Mouse (Mus musculus): ENCODE results near the gene Kcnh1. TPM values are rescaled to one million over a fixed set of nuclear protein-coding genes. Genes with fewer than 3 reads are reported as not detected.

The Kcnh1 gene
- polyA plus RNA-seq, 1 experiment = 0.01 TPM

GRCm38 (mm10) chr1:192356231-192356630 lies 165.7 kb downstream of the Kcnh1 start:
- no peak overlapping the region for H3ac ChIP-seq (ENCODE audit: control insufficient read depth, insufficient read length)
- H3K79me2 ChIP-seq (ENCODE audit: control insufficient read depth, insufficient read depth) = no peaks in the 10 kb centered on the region
- no peaks in the 10 kb centered on the region for H3K36me3 ChIP-seq (ENCODE audit: control insufficient read depth, insufficient read depth)
- H3K4me2 ChIP-seq (ENCODE audit: low read depth) = no peak overlapping the region
- TF ChIP-seq USF1 (IDR thresholded peaks at IDR 0.05; ENCODE audit: low read depth) = no peak
- no peak for TF ChIP-seq MAX (IDR thresholded peaks at IDR 0.05; ENCODE audit: low read depth)
- TF ChIP-seq SRF (IDR thresholded peaks at IDR 0.05; ENCODE audit: control insufficient read depth, insufficient read length, low read depth) = no peak
- no peak for TF ChIP-seq CEBPB (IDR thresholded peaks at IDR 0.05; ENCODE audit: insufficient read depth, poor library complexity, severe bottlenecking)
- TF ChIP-seq TCF3 (IDR thresholded peaks at IDR 0.05; ENCODE audit: insufficient read length, low read depth) = no peak
- TF ChIP-seq E2F4 (IDR thresholded peaks at IDR 0.05; ENCODE audit: insufficient read depth) = no peak
- no peak for TF ChIP-seq MYOG (IDR thresholded peaks at IDR 0.05; ENCODE audit: control insufficient read depth in 1 of 3, insufficient read depth in 1 of 3, insufficient read length in 2 of 3, low read depth in 2 of 3)
- no peak for TF ChIP-seq POLR2AphosphoS2 (IDR thresholded peaks at IDR 0.05; ENCODE audit: insufficient read length, low read depth)
- H3K27me3 ChIP-seq (ENCODE audit: control insufficient read depth, insufficient read depth, insufficient read length) = no peaks in the 10 kb centered on the region
- H3K4me3 ChIP-seq = no peak overlapping the region

GRCm38 (mm10) chr1:192359212-192359611 lies 168.6 kb downstream of the Kcnh1 start:
- Histone ChIP-seq H3ac (ENCODE audit: control insufficient read depth, insufficient read length) (no peak overlapping the region), H3K36me3 (ENCODE audit: control insufficient read depth, insufficient read depth) (no peaks in the 10 kb centered on the region), H3K27me3 (ENCODE audit: control insufficient read depth, insufficient read depth, insufficient read length) (no peaks in the 10 kb centered on the region), H3K4me3 (no peak overlapping the region), H3K79me2 (ENCODE audit: control insufficient read depth, insufficient read depth) (no peaks in the 10 kb centered on the region), H3K4me2 (ENCODE audit: low read depth) (no peak overlapping the region)
- no peak for TF ChIP-seq SRF (IDR thresholded peaks at IDR 0.05; ENCODE audit: control insufficient read depth, insufficient read length, low read depth)
- TF ChIP-seq TCF12 (IDR thresholded peaks at IDR 0.05; ENCODE audit: insufficient read depth, poor library complexity, severe bottlenecking) = no peak
- no peak for TF ChIP-seq E2F4 (IDR thresholded peaks at IDR 0.05; ENCODE audit: insufficient read depth)
- TF ChIP-seq MYOG (IDR thresholded peaks at IDR 0.05; ENCODE audit: control insufficient read depth in 1 of 3, insufficient read depth in 1 of 3, insufficient read length in 2 of 3, low read depth in 2 of 3) = no peak
- TF ChIP-seq USF1 (IDR thresholded peaks at IDR 0.05; ENCODE audit: low read depth) = no peak
- no peak for TF ChIP-seq TCF3 (IDR thresholded peaks at IDR 0.05; ENCODE audit: insufficient read length, low read depth)
- no peak for TF ChIP-seq POLR2A (IDR thresholded peaks at IDR 0.05; ENCODE audit: insufficient read length, low read depth)
- no peak for TF ChIP-seq CEBPB (IDR thresholded peaks at IDR 0.05; ENCODE audit: insufficient read depth, poor library complexity, severe bottlenecking)
- TF ChIP-seq REST (IDR thresholded peaks at IDR 0.05; ENCODE audit: insufficient read depth, insufficient read length) = no peak
- TF ChIP-seq POLR2AphosphoS2 (IDR thresholded peaks at IDR 0.05; ENCODE audit: insufficient read length, low read depth) = no peak
- TF ChIP-seq MYOD1 (IDR thresholded peaks at IDR 0.05; ENCODE audit: control insufficient read depth in 1 of 3, insufficient read length in 2 of 3, low read depth in 2 of 3) = no peak

- Histone ChIP-seq H3K36me3 (ENCODE audit: control insufficient read depth, insufficient read depth) (no peaks in the 10 kb centered on the region), H3ac (ENCODE audit: control insufficient read depth, insufficient read length) (no peak overlapping the region), H3K4me3 (no peak overlapping the region), H3K27me3 (ENCODE audit: control insufficient read depth, insufficient read depth, insufficient read length) (no peaks in the 10 kb centered on the region), H3K4me2 (ENCODE audit: low read depth) (no peak overlapping the region), H3K79me2 (ENCODE audit: control insufficient read depth, insufficient read depth) (no peaks in the 10 kb centered on the region)
- TF ChIP-seq REST (IDR thresholded peaks at IDR 0.05; ENCODE audit: insufficient read depth, insufficient read length) (no peak), MYOD1 (IDR thresholded peaks at IDR 0.05; ENCODE audit: control insufficient read depth in 1 of 3, insufficient read length in 2 of 3, low read depth in 2 of 3) (no peak), POLR2AphosphoS2 (IDR thresholded peaks at IDR 0.05; ENCODE audit: insufficient read length, low read depth) (no peak), MYOG (IDR thresholded peaks at IDR 0.05; ENCODE audit: control insufficient read depth in 1 of 3, insufficient read depth in 1 of 3, insufficient read length in 2 of 3, low read depth in 2 of 3) (no peak)
Observed at GRCm38 (mm10) chr1:192368336-192368735, 177.8 kb downstream of the Kcnh1 start.

- no peak for TF ChIP-seq TCF12 (IDR thresholded peaks at IDR 0.05; ENCODE audit: insufficient read depth, poor library complexity, severe bottlenecking)
- TF ChIP-seq MYOD1 (IDR thresholded peaks at IDR 0.05; ENCODE audit: control insufficient read depth in 1 of 3, insufficient read length in 2 of 3, low read depth in 2 of 3) = no peak
- TF ChIP-seq MAX (IDR thresholded peaks at IDR 0.05; ENCODE audit: low read depth) = no peak
- Histone ChIP-seq H3K4me2 (ENCODE audit: low read depth) (no peak overlapping the region), H3K4me3 (no peak overlapping the region), H3K36me3 (ENCODE audit: control insufficient read depth, insufficient read depth) (no peaks in the 10 kb centered on the region), H3ac (ENCODE audit: control insufficient read depth, insufficient read length) (no peak overlapping the region), H3K79me2 (ENCODE audit: control insufficient read depth, insufficient read depth) (no peaks in the 10 kb centered on the region), H3K27me3 (ENCODE audit: control insufficient read depth, insufficient read depth, insufficient read length) (no peaks in the 10 kb centered on the region)
Observed at GRCm38 (mm10) chr1:192371943-192372614, 181.5 kb downstream of the Kcnh1 start.

- Histone ChIP-seq H3K4me3 (no peak overlapping the region), H3K36me3 (ENCODE audit: control insufficient read depth, insufficient read depth) (no peaks in the 10 kb centered on the region), H3K4me2 (ENCODE audit: low read depth) (no peak overlapping the region), H3K27me3 (ENCODE audit: control insufficient read depth, insufficient read depth, insufficient read length) (no peaks in the 10 kb centered on the region), H3K79me2 (ENCODE audit: control insufficient read depth, insufficient read depth) (no peaks in the 10 kb centered on the region), H3ac (ENCODE audit: control insufficient read depth, insufficient read length) (no peak overlapping the region)
- TF ChIP-seq TCF12 (IDR thresholded peaks at IDR 0.05; ENCODE audit: insufficient read depth, poor library complexity, severe bottlenecking) = no peak
- TF ChIP-seq USF1 (IDR thresholded peaks at IDR 0.05; ENCODE audit: low read depth) = no peak
- no peak for TF ChIP-seq POLR2A (IDR thresholded peaks at IDR 0.05; ENCODE audit: insufficient read length, low read depth)
- TF ChIP-seq E2F4 (IDR thresholded peaks at IDR 0.05; ENCODE audit: insufficient read depth) = no peak
- no peak for TF ChIP-seq MYOG (IDR thresholded peaks at IDR 0.05; ENCODE audit: control insufficient read depth in 1 of 3, insufficient read depth in 1 of 3, insufficient read length in 2 of 3, low read depth in 2 of 3)
- TF ChIP-seq SRF (IDR thresholded peaks at IDR 0.05; ENCODE audit: control insufficient read depth, insufficient read length, low read depth) = no peak
- no peak for TF ChIP-seq TCF3 (IDR thresholded peaks at IDR 0.05; ENCODE audit: insufficient read length, low read depth)
- no peak for TF ChIP-seq REST (IDR thresholded peaks at IDR 0.05; ENCODE audit: insufficient read depth, insufficient read length)
- no peak for TF ChIP-seq CEBPB (IDR thresholded peaks at IDR 0.05; ENCODE audit: insufficient read depth, poor library complexity, severe bottlenecking)
- TF ChIP-seq MAX (IDR thresholded peaks at IDR 0.05; ENCODE audit: low read depth) = no peak
- no peak for TF ChIP-seq MYOD1 (IDR thresholded peaks at IDR 0.05; ENCODE audit: control insufficient read depth in 1 of 3, insufficient read length in 2 of 3, low read depth in 2 of 3)
- TF ChIP-seq POLR2AphosphoS2 (IDR thresholded peaks at IDR 0.05; ENCODE audit: insufficient read length, low read depth) = no peak
Observed at GRCm38 (mm10) chr1:192378546-192379075, 188.0 kb downstream of the Kcnh1 start.
